Mouse (Mus musculus): ENCODE results near the gene Tgfbrap1.
A peak's percentile ranks its signal among the peaks of the same experiment; 100 is the strongest.

Gene Tgfbrap1

DNA sequence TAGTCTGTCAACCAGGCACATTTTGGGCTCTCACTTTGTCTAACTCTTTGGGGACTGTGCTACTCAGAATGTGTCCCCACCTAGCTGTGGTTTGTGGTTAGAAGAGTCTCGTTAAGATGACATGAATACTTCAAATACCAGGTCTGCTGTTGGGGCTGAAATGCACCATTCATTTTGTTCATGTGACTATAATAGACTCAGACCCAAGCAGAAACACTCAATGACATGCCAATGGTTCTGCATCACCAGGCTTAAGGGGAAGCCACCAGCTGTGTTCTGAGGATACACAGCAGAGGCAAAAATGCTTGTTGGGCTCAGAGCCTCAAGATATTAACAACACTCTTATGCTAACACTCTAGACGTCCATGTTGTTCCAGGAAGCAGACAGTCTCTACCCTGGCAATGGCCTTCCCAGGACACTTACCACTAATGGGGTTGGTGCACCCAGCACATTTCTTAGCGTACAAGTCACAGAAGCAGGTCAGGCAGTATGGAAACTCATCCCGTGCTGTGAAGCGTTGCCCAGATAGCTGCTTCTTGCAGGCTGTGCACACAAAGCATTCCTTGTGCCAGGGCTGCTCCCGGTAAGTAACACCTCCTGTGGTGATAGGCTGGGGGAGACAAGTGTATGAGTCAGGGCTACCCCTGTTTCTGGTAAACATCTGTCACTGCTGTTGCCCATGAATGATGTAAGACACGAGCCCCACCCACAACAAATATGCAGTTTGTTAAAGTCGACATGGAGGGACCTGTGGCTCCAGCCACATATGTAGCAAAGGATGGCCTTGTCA lies 29.6 kb upstream of the Tgfbrap1 start:
- H3K36me3 ChIP-seq (ENCODE audit: control insufficient read depth, insufficient read depth, low read length, poor library complexity, severe bottlenecking): no peaks in the 10 kb centered on the region
- no peak for DNase-seq (ENCODE audit: low read depth, low spot score)
- H3K27me3 ChIP-seq (ENCODE audit: control insufficient read depth, insufficient read depth, low read length, poor library complexity, severe bottlenecking): no peaks in the 10 kb centered on the region

DNA sequence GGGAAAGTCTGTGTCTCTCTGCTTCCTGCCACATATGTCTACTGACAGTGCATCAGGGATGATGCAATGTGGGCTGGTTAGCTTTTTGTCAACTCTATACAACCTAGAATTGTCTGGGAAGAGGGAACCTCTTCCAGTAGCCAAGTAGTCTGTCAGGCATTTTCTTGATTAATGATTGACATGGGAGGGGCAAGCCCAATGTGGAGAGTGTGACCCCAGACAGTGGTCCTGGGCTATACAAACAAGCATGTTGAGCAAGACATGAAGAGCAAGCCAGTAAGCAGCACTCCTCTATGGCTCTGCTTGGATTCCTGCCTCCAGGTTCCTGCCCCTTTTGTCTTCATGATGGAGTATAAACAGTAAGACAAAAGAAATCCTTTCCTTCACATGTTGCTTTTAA lies 28.8 kb upstream of the Tgfbrap1 start:
- no peak for DNase-seq (ENCODE audit: low read depth, low spot score)
- H3K27me3 ChIP-seq (ENCODE audit: control insufficient read depth, insufficient read depth, low read length, poor library complexity, severe bottlenecking): no peaks in the 10 kb centered on the region
- H3K36me3 ChIP-seq (ENCODE audit: control insufficient read depth, insufficient read depth, low read length, poor library complexity, severe bottlenecking): no peaks in the 10 kb centered on the region

GRCm38 (mm10) chr1:43124726-43125125 lies 26.3 kb upstream of the Tgfbrap1 start:
- Histone ChIP-seq H3K36me3 (ENCODE audit: control insufficient read depth, insufficient read depth, low read length, poor library complexity, severe bottlenecking) (no peaks in the 10 kb centered on the region), H3K27me3 (ENCODE audit: control insufficient read depth, insufficient read depth, low read length, poor library complexity, severe bottlenecking) (no peaks in the 10 kb centered on the region)
- DNase-seq (ENCODE audit: low read depth, low spot score): no peak

GRCm38 (mm10) chr1:43122616-43123015 lies 24.2 kb upstream of the Tgfbrap1 start:
- Histone ChIP-seq H3K27me3 (ENCODE audit: control insufficient read depth, insufficient read depth, low read length, poor library complexity, severe bottlenecking) (no peaks in the 10 kb centered on the region), H3K36me3 (ENCODE audit: control insufficient read depth, insufficient read depth, low read length, poor library complexity, severe bottlenecking) (no peaks in the 10 kb centered on the region; the same call in 1 of the 2 replicates)
- no peak for DNase-seq (ENCODE audit: low read depth, low spot score)

GRCm38 (mm10) chr1:43120950-43121349 lies 22.5 kb upstream of the Tgfbrap1 start:
- H3K27me3 ChIP-seq (ENCODE audit: control insufficient read depth, insufficient read depth, low read length, poor library complexity, severe bottlenecking): no peaks in the 10 kb centered on the region
- H3K36me3 ChIP-seq (ENCODE audit: control insufficient read depth, insufficient read depth, low read length, poor library complexity, severe bottlenecking): peaks cover 6% of the 10 kb centered on the region
- no peak for DNase-seq (ENCODE audit: low read depth, low spot score)

- H3K36me3 ChIP-seq (ENCODE audit: control insufficient read depth, insufficient read depth, low read length, poor library complexity, severe bottlenecking): peaks cover 12% of the 10 kb centered on the region
- DNase-seq (ENCODE audit: low read depth, low spot score): no peak
- no peaks in the 10 kb centered on the region for H3K27me3 ChIP-seq (ENCODE audit: control insufficient read depth, insufficient read depth, low read length, poor library complexity, severe bottlenecking)
Observed at GRCm38 (mm10) chr1:43117435-43117834, 19.0 kb upstream of the Tgfbrap1 start.

GRCm38 (mm10) chr1:43112882-43113281 lies 14.4 kb upstream of the Tgfbrap1 start:
- DNase-seq (ENCODE audit: low read depth, low spot score): peak; percentile 66
- H3K36me3 ChIP-seq (ENCODE audit: control insufficient read depth, insufficient read depth, low read length, poor library complexity, severe bottlenecking): peaks cover 18% of the 10 kb centered on the region
- H3K27me3 ChIP-seq (ENCODE audit: control insufficient read depth, insufficient read depth, low read length, poor library complexity, severe bottlenecking): no peaks in the 10 kb centered on the region

- DNase-seq (ENCODE audit: low read depth, low spot score): peak; percentile 82
- no peaks in the 10 kb centered on the region for H3K27me3 ChIP-seq (ENCODE audit: control insufficient read depth, insufficient read depth, low read length, poor library complexity, severe bottlenecking)
- H3K36me3 ChIP-seq (ENCODE audit: control insufficient read depth, insufficient read depth, low read length, poor library complexity, severe bottlenecking): peaks cover 17% of the 10 kb centered on the region
Observed at GRCm38 (mm10) chr1:43110556-43110955, 12.1 kb upstream of the Tgfbrap1 start.

DNA sequence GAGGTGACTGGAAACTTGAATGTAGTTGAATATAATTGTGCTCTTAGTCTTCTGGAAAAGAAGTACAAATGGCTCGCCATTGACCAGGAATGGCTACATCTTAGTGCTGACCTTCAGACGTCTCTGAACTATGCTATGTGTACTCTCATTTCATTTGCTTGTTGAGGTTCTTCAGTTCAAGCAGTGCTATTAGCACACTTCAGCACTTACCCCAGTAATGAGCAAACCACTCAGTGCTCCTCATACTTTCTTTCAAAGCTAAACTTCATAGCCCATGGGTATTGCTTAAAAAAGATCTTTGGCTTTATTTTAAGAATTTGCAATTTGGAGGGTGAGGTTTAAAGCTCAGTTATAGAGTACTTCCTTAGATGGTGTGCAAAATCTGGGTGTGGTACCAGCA lies 10.3 kb upstream of the Tgfbrap1 start:
- Histone ChIP-seq H3K27me3 (ENCODE audit: control insufficient read depth, insufficient read depth, low read length, poor library complexity, severe bottlenecking) (no peaks in the 10 kb centered on the region), H3K36me3 (ENCODE audit: control insufficient read depth, insufficient read depth, low read length, poor library complexity, severe bottlenecking) (peaks cover 13% of the 10 kb centered on the region)
- no peak for DNase-seq (ENCODE audit: low read depth, low spot score)

DNA sequence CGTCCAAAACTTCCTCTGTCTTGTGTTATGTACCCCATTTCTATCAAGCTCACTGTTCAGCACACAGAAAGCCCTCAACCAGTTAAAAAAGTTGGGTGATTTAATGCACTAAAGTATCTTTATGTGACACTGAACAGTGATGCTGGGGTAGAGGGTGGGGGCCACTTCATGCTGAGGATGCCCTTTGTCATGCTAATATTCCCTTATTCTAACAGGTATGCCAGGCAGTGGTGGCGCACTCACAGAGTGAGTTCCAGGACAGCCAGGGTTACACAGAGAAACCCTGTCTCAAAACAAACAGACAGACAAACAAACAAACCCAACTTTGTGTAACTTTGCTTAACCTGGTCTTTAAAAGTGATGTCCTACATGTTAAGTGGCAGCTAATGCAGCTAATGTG lies 4.2 kb downstream of the Tgfbrap1 start:
- no peak for DNase-seq (ENCODE audit: low read depth, low spot score)
- Histone ChIP-seq H3K27me3 (ENCODE audit: control insufficient read depth, insufficient read depth, low read length, poor library complexity, severe bottlenecking) (no peaks in the 10 kb centered on the region; the same call in 1 of the 2 replicates), H3K36me3 (ENCODE audit: control insufficient read depth, insufficient read depth, low read length, poor library complexity, severe bottlenecking) (no peaks in the 10 kb centered on the region)

DNA sequence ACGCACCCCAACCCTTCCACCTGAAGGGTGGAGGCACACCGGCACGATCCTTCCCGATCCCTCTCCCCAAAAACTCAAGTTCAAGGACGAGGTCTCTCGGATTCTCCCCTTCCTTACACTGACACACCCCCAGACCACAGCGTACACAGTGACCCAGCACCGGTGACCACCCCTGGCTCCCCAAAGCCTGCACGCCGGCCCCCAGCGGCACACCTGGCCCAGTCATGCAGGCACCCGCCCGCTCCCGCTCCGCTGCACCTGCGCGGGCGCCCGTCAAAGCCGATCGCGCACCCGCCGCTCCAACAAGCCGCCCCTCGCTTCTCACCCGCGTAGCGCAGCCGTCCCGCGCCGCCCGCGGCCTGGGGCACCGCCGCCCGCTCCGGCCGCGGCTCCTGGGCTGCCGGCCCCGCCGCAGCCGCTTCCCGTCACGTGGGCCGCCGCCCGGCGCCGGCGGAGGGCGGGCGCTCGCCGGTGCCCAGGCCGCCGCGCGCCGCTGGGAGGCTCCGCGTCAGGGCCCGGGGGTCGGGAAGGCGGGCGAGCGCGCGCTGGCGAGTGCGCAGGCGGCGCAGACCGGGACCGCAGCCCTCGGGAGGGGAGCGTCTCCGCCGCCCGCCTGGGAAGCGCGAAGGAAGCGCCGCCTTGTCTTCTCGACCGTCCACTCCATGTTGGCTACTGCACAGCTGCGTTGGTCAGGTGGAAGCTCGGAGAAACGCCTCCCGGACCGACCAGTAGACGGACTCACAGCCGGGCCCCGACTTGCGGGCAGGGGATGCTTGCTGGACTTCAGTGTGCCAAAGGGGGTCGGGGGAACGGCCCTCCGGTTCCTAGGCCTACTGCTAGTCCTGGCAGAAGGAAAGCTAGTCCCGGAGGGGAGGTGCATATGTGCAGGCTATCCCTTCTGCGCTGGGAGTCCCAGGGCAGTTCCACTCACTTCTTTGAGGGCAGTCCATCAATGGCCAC lies 6.1 kb downstream of the Tgfbrap1 start:
- Histone ChIP-seq H3K27me3 (ENCODE audit: control insufficient read depth, insufficient read depth, low read length, poor library complexity, severe bottlenecking) (no peaks in the 10 kb centered on the region), H3K36me3 (ENCODE audit: control insufficient read depth, insufficient read depth, low read length, poor library complexity, severe bottlenecking) (no peaks in the 10 kb centered on the region)
- DNase-seq (ENCODE audit: low read depth, low spot score): peak; percentile 58

- H3K27me3 ChIP-seq (ENCODE audit: control insufficient read depth, insufficient read depth, low read length, poor library complexity, severe bottlenecking): no peaks in the 10 kb centered on the region
- DNase-seq (ENCODE audit: low read depth, low spot score): peak; percentile 7
- H3K36me3 ChIP-seq (ENCODE audit: control insufficient read depth, insufficient read depth, low read length, poor library complexity, severe bottlenecking): no peaks in the 10 kb centered on the region
Observed at GRCm38 (mm10) chr1:43091306-43092055, 7.0 kb downstream of the Tgfbrap1 start.

- no peaks in the 10 kb centered on the region for H3K27me3 ChIP-seq (ENCODE audit: control insufficient read depth, insufficient read depth, low read length, poor library complexity, severe bottlenecking)
- no peak for DNase-seq (ENCODE audit: low read depth, low spot score)
- no peaks in the 10 kb centered on the region for H3K36me3 ChIP-seq (ENCODE audit: control insufficient read depth, insufficient read depth, low read length, poor library complexity, severe bottlenecking)
Observed at GRCm38 (mm10) chr1:43090418-43090817, 8.0 kb downstream of the Tgfbrap1 start.

- Histone ChIP-seq H3K27me3 (ENCODE audit: control insufficient read depth, insufficient read depth, low read length, poor library complexity, severe bottlenecking) (no peaks in the 10 kb centered on the region), H3K36me3 (ENCODE audit: control insufficient read depth, insufficient read depth, low read length, poor library complexity, severe bottlenecking) (no peaks in the 10 kb centered on the region; the same call in 1 of the 2 replicates)
- no peak for DNase-seq (ENCODE audit: low read depth, low spot score)
Observed at GRCm38 (mm10) chr1:43082946-43083345, 15.5 kb downstream of the Tgfbrap1 start.

All from splenic B cell, adult 2 months (primary cell).